Mouse (Mus musculus) left cerebral cortex, postnatal 25 days (tissue): Measurements from ENCODE around the gene 2310033P09Rik. TPM values are rescaled to one million over a fixed set of nuclear protein-coding genes. Genes with fewer than 3 reads are reported as not detected.

ENCODE experiments used
- DNase-seq, 2 experiments: peaks; one replicate each; pipeline ENCODE4 v3.0.0; 2022; ENCODE audit warnings: low spot score in 2 of 2, mixed read lengths in 1 of 2
- intact Hi-C: fragments of 180-260 bp; cut with DNase I; formaldehyde crosslinking; loops from one replicate; pipeline ENCODE4 v1.15.1; 2025
- total RNA-seq, 2 experiments: library from RNA; stranded (reverse); gene quantifications; 2 replicates each; pipeline ENCODE4 v1.2.3; 2021

Gene 2310033P09Rik
- 10 to 100 TPM; 20.6 to 21.3 TPM for total RNA-seq

- DNase-seq = peak; percentile 94 to 97
- intact Hi-C loops = no loop called here
Measured at GRCm38 (mm10) chr11:59208153-59208831, at the start of gene 2310033P09Rik. TSS of gene 2310033P09Rik (plus strand) at chr11:59208321.

DNA sequence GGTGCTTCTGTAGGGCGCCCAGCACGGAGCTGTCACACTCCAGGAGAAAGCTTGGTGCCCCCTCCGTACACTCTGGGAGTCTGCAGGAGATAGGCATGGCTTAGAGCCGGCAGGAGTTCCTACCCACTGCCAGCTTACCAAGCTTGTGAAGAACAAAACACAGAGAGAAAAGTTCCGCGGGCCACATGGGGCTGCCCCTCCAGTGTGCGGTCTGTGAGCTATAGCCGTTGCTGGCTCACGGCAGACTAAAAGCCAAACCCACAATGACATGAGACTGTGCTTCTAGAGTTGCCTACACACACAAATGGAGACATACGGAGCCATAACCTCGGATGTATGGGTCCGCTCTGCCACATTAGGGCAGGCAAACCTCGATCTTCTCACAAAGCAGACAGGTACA is 49.0 kb upstream of the 2310033P09Rik start:
- DNase-seq = no peak
- intact Hi-C loops = no loop called here

- intact Hi-C loops = no loop called here
- no peak for DNase-seq
Measured at GRCm38 (mm10) chr11:59159558-59159957, 48.6 kb upstream of the 2310033P09Rik start.

DNA sequence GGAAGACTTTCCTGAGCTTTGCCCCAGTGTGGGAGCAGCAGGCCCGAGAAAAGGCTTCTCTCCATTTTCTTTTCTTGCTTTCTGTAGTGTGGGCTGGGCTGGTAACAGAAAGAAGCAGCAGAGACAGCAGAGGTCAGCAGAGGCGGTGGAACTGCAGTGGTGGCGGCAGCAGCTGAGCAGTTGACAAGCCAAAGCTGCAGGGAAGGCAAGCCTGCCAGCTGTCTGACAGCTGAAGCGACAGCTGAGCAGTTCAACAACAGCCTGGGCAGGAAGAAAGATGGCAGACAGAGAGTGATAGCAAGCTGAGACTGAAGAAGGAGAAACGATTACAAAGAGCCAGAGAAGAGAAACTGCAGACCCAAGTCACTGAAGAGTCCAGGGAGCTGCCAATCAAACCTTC is 46.7 kb upstream of the 2310033P09Rik start:
- no peak for DNase-seq
- intact Hi-C loops = no loop called here

- intact Hi-C loops = no loop called here
- no peak for DNase-seq
Measured at GRCm38 (mm10) chr11:59162443-59163254, 45.5 kb upstream of the 2310033P09Rik start.

- DNase-seq = peak; percentile 99 to 100
- intact Hi-C loops = no loop called here
Measured at GRCm38 (mm10) chr11:59163255-59164236, 44.6 kb upstream of the 2310033P09Rik start, which contains the start of gene Iba57. TSS of gene Iba57 (minus strand) at chr11:59163739.

DNA sequence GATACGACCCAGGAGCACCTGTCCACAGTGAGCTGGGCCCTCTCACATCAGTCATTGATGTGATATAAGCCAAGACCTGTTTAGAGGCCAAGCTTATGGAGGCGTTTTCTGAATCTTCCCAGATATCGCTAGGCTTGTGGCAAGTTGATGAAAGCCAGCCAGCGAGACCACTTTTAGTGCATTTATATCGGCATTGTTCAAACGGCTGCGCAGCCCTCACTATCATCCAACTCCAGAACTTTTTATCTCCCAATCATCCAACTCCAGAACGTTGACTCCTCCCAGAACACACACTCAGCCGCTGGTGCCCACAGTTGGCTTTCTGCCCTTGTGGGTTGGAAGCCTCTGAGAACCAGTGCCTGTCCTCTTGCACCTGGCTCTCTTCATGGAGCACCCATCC is 43.7 kb upstream of the 2310033P09Rik start:
- DNase-seq = no peak
- intact Hi-C loops = no loop called here

DNA sequence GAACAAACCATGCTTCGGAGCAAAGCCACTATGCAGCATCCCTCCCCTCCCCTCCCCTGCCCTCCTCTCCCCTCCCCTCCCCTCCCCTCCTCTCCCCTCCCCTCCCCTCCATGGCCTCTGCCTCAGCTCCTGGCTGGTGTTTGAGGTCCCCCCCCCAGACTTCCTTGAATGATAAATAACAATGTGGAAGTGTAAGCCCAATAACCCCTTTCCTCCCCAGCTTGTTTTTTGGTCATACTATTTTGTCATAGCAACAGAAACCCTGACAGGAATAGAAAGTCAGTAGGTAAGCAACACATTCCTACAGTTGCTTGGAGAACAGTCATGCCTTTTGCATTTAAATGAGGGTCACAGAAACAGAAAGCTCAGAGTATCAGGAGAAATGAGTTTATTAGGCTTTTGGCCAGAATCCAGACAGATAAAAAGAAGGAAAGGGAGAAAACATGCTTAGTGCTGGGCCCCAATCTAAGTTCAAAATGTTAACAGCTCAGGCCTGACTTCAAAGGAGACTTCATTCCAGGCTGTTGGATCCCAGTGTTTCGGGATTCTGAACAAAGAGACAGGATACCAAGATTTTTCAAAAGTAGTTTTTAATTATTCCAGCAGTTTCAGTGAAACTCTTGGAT is 42.4 kb upstream of the 2310033P09Rik start:
- DNase-seq = no peak

GRCm38 (mm10) chr11:59169807-59170206 is 38.3 kb upstream of the 2310033P09Rik start:
- no peak for DNase-seq
- intact Hi-C loops = loop anchor here (5.0 kb wide), 1 partner anchor 107 kb away; no protein-coding TSS in a partner anchor

More for the DNA sequence above, 42.4 kb upstream of the 2310033P09Rik start:
- intact Hi-C loops = no loop called here

- intact Hi-C loops = loop anchor here (5.0 kb wide), 1 partner anchor 107 kb away; no protein-coding TSS in a partner anchor
- no peak for DNase-seq
Measured at GRCm38 (mm10) chr11:59170549-59170948, 37.6 kb upstream of the 2310033P09Rik start.

- DNase-seq = no peak
- intact Hi-C loops = loop anchor here (5.0 kb wide), 1 partner anchor 103 kb away; no protein-coding TSS in a partner anchor
Measured at GRCm38 (mm10) chr11:59174189-59174838, 33.8 kb upstream of the 2310033P09Rik start.

DNA sequence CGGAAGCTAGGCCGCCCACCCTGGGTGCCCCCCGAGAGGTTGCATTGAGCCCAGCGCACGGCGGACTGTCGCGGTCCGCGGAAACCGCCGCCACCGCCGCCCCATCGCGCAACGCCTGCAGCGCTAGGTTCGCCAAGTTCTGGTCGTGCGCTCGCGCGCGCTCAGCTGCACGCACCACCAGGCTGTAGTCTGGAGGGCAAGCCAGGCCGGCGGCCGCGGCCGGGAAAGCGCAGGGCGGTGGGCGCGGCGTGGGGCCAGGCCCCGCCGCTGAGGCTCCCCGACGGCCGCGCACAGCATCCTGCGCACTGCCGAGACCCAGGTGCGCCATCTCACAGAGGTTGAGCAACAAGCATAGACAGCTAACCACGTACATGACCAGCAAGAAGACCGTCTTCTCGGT is 31.6 kb upstream of the 2310033P09Rik start:
- DNase-seq = no peak
- intact Hi-C loops = no loop called here

DNA sequence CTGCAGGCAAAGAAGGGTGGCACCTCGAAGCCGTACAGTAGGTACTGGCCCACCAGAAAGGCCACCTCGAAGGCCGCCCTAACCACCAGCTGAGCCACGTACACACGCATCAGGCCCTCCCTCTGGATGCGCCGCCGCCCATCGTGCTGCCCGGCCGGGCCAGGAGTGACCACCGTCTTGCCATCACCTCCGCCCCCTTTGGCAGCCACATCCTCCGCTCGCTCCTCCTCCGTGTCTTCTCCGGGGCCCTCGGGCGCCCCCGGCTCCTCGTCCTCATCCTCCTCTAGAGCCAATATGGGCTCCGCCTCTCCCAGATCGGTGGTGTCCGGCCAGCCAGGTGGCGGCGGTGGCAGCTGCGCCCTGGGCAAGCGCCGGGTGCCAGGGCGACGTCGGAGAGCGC is 31.2 kb upstream of the 2310033P09Rik start:
- no peak for DNase-seq
- intact Hi-C loops = no loop called here

DNA sequence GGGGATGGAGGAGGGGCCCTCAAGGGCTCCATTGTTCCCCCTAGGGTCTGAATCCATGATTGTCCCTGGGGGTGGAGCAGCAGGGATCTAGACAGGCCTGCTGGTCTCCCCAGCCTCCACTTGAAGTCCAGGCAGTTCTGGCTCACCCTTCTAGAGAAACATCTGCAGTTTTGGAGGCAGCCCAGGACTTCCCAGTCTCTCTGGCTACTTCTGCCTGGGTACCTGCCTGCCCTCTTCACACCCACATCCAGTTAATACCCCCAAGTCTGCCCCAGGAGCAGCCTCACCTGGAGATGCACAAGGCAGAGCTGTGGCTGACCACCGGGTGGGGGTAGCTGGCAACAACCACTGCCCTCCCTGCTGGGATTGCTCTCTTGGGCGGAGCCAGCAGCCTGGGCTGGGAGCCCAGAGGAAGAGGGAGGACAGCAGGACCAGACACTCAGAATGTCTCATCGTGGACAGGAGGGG is 25.2 kb upstream of the 2310033P09Rik start, which contains the start of gene Gjc2:
TSS of gene Gjc2 (minus strand) at position 350 of the 468 bp plus-strand sequence.
- peak in 1 of 2 experiments; percentile 27 for DNase-seq
- intact Hi-C loops = loop anchor here (2.0 to 5.0 kb wide), 2 partner anchors 84 to 216 kb away; no protein-coding TSS in a partner anchor

- intact Hi-C loops = loop anchor here (2.0 to 5.0 kb wide), 2 partner anchors 85 to 217 kb away; no protein-coding TSS in a partner anchor
- DNase-seq = peak; percentile 46 to 56
Measured at GRCm38 (mm10) chr11:59183821-59184220, 24.3 kb upstream of the 2310033P09Rik start.

GRCm38 (mm10) chr11:59185490-59185889 is 22.6 kb upstream of the 2310033P09Rik start:
- intact Hi-C loops = no loop called here
- DNase-seq = no peak

GRCm38 (mm10) chr11:59187706-59188105 is 20.4 kb upstream of the 2310033P09Rik start:
- DNase-seq = no peak
- intact Hi-C loops = no loop called here
